Mouse (Mus musculus): ENCODE data around the gene Zfp804a.

DNA sequence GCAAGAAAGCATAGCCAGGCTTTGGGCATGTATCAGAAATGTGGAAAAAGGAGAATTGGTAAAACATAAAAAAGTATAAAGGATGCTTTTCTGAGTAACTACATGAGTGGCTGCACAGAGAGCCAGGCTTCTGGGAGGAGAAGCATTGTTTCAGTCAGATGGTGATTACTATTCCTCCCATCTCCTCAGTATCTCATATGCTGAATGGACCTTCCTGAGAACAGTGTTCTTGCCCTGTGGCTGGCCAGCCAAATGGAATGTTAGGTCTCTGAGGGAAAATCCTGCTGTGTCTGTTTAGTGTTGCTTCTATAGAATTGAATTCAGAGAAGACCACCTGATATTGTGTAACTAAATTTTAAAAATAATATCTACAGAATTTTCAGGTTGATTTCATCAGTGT is 193.0 kb downstream of the Zfp804a start:
- TF ChIP-seq CTCF (IDR thresholded peaks at IDR 0.05; ENCODE audit: insufficient read depth, low read depth, low read length) (no peak), POLR2A (IDR thresholded peaks at IDR 0.05; ENCODE audit: insufficient read depth, low read depth, low read length) (no peak)

All from olfactory bulb, adult 2 months (tissue).